Mouse (Mus musculus): ENCODE results near the gene Rad50. TPM values are rescaled to one million over a fixed set of nuclear protein-coding genes. Genes with fewer than 3 reads are reported as not detected.

The Rad50 gene
- total RNA-seq, 2 experiments from 2014 or later: 10.9 to 12.0 TPM

DNA sequence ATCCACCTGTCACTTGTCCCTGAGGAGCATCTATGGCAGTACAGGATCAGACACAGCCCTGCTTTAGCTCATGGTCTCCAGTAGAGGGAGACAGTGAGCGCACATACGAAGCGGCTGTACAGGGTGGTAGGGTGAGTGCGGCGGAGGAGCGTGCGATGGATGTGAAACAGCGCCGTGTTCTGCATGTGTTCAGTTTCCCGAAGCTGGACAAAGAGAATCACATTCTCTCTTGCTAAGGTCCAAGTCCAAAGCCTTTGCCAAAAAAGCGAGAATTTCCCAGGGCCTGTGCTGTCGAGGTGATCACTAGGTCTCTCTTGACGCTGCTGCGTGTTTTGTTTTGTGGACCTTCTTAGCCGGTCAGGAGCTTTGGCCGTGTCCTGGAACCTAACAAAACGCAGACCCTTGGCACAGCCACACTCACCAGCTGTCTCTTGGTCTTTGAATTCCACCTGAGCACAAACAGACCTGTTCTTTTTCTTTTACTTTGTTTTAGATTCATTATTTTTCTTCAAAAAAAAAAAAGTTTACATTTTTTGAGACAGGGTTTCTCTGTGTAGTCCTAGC is 28.6 kb upstream of the Rad50 start:
- intact Hi-C loops (cut with DNase I): loop anchor here (2.0 to 10.0 kb wide), 2 partner anchors 115 to 319 kb away; no protein-coding TSS in a partner anchor
- DNase-seq (ENCODE audit: extremely low spot score in 1 of 2, low spot score in 2 of 2): peak; percentile 48 to 56
- Histone ChIP-seq H3K4me3 (no peak overlapping the region), H3K27ac (no peak overlapping the region)
- peak; percentile 89 for TF ChIP-seq CTCF (IDR thresholded peaks at IDR 0.05)

DNA sequence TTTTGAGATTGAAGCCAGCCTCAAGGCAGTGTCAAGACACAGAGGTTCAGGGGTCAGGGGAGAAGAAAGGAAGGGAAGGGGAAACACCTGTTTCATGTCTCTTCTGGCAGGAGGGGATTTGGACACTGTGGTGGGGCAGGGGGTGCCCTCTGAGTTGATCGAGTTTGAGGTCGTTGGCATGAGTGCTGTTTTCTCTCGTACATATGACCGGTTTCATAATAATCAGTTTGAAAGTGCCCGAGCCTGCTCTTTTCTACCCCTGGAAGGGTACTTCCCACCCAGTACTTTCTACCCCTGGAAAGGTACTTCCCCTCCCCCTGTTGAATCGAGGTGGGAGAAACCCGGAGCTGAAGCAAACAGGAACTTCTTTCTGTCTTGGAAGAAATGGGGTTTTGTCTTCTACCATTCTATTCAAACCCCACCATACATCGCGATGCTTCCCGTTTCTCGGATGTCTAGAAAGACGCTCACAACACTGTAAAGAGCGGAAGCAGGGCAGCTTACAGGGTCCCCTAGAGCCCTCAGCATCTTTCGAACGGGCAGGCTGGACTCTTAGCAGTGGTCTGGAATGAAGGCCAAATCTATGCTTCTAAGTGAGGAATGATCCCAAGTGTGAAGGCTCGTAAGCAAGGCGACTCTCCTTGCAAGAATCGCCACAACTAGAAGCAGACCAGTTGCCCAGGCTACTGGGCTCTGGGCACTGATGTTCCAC is 28.0 kb upstream of the Rad50 start:
- no peak for DNase-seq (ENCODE audit: extremely low spot score in 1 of 2, low spot score in 2 of 2)
- intact Hi-C loops (cut with DNase I): loop anchor here (10.0 kb wide), 1 partner anchor 320 kb away; no protein-coding TSS in a partner anchor
- Histone ChIP-seq H3K4me3 (no peak overlapping the region), H3K27ac (no peak overlapping the region)
- no peak for TF ChIP-seq CTCF (IDR thresholded peaks at IDR 0.05)

DNA sequence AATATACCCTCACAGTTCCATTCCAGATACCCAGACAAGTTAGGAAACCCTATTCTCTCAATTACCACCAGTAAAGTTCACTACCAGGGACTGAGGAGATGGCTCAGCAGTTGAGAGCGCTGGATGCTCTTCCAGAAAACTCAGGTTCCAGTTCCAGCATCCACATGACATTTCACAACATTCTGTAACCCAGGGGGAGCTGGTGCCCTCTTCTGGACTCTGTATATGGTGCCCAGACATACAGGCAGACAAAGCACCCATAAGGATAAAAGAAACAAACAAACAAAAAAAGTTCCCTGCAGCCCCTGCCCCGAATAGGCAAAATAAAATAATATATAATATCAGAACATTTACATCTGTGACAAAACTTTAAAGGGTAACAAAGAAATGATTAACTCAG is 27.3 kb upstream of the Rad50 start:
- no peak for DNase-seq (ENCODE audit: extremely low spot score in 1 of 2, low spot score in 2 of 2)
- no peak overlapping the region for H3K4me3 ChIP-seq
- intact Hi-C loops (cut with DNase I): loop anchor here (10.0 kb wide), 1 partner anchor 320 kb away; no protein-coding TSS in a partner anchor
- TF ChIP-seq CTCF (IDR thresholded peaks at IDR 0.05): no peak
- H3K27ac ChIP-seq: no peak overlapping the region

DNA sequence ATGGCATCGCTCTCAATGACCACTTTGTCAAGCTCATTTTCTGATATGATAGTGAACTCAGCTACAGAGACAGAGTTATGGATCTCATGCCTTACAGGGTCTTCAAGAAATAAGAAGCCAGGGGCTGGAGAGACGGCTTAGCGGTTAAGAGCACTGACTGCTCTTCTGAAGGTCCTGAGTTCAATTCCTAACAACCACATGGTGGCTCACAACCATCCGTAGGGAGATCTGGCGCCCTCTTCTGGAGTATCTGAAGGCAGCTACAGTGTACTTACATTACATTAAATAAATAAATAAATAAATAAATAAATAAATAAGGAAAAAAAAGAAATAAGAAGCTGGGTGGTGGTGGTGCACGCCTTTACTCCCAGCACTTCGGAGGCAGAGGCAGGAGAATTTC is 26.7 kb upstream of the Rad50 start:
- Histone ChIP-seq H3K4me3 (no peak overlapping the region), H3K27ac (no peak overlapping the region)
- TF ChIP-seq CTCF (IDR thresholded peaks at IDR 0.05): no peak; the same call in 1 of the 2 replicates
- intact Hi-C loops (cut with DNase I): loop anchor here (10.0 kb wide), 1 partner anchor 321 kb away; no protein-coding TSS in a partner anchor
- DNase-seq (ENCODE audit: extremely low spot score in 1 of 2, low spot score in 2 of 2): no peak

DNA sequence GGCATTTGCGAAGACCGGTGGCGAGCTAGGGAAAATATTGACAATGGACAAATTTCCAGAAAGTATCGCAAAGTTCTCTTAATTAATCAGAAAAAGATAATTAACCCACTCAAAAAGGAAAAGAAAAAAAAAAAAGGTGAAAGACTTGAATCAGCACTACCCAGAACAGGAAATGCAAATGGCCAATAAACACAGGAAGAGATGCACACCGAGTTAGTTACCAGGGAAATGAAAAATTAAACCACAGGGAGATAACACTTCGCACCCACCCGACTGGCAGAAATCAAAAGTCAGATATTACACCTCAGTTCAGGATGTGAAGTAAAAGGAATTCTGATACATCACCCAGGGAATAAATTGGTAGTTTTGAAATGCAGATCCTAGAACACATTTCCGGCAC is 25.1 kb upstream of the Rad50 start:
- TF ChIP-seq CTCF (IDR thresholded peaks at IDR 0.05): no peak
- intact Hi-C loops (cut with DNase I): loop anchor here (10.0 kb wide), 1 partner anchor 323 kb away; no protein-coding TSS in a partner anchor
- Histone ChIP-seq H3K4me3 (no peak overlapping the region), H3K27ac (no peak overlapping the region)
- no peak for DNase-seq (ENCODE audit: extremely low spot score in 1 of 2, low spot score in 2 of 2)

DNA sequence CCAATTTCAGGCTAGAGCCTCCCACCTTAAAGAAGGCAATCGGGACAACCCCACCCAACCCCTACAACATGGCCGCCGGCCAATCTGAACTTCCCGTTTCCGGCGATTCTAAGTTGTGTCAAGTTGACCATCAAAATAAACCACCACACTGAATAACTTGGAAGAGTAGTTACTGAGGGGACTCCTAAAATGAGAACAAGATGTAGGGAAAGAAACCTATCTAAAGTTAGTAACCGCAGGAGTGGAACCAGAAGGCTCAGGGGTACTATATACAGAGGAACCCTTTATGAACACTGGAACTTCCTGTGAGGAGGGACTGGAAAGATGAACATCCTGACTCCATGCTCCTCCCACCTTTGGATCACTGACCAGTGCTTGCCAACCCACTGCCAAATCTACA is 24.3 kb upstream of the Rad50 start:
- H3K4me3 ChIP-seq: no peak overlapping the region
- no peak for TF ChIP-seq CTCF (IDR thresholded peaks at IDR 0.05)
- no peak for DNase-seq (ENCODE audit: extremely low spot score in 1 of 2, low spot score in 2 of 2)
- no peak overlapping the region for H3K27ac ChIP-seq
- intact Hi-C loops (cut with DNase I): loop anchor here (10.0 kb wide), 1 partner anchor 323 kb away; no protein-coding TSS in a partner anchor

DNA sequence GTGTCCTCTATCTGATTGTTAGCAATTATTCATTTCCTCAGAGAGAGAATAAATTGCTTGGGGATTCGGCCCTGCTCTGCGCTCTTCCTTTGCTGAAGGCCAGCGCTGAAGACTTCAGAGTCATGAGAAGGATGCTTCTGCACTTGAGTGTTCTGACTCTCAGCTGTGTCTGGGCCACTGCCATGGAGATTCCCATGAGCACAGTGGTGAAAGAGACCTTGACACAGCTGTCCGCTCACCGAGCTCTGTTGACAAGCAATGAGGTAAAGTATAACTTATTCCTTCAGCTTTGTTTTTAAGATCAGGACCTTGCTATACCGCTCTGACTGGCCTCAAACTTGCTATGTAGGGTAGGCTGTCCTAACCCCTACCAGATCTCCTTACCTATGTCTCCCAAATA is 13.6 kb upstream of the Rad50 start, which contains the start of gene Il5:
Gene Il5, plus strand, starts transcription at position 80 of the 400 bp plus-strand sequence.
- no peak for TF ChIP-seq CTCF (IDR thresholded peaks at IDR 0.05)
- Histone ChIP-seq H3K4me3 (no peak within 1 kb of the TSS), H3K27ac (no peak within 1 kb of the TSS)
- DNase-seq (ENCODE audit: extremely low spot score in 1 of 2, low spot score in 2 of 2): no peak
- intact Hi-C loops (cut with DNase I): no loop called here

DNA sequence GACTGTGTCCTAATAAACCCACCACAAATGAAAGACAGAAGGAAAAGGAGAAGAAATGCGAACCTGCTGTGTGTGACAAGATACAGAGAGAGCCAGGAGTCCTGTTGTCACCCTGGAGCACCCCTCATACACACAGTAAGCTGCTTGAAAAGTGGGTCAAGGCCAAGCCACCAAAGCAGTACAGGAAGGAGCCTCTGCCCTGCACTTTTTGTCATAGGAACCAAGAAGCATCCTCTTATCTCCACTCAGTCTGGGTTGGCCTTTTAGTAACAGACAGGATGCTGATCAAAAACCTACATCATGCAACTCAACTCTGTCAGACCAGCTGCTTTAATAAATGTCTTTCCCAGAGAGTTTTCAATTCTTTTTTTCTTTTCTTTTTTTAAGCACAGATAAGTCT is 12.6 kb upstream of the Rad50 start:
- H3K4me3 ChIP-seq: no peak overlapping the region
- intact Hi-C loops (cut with DNase I): no loop called here
- no peak for DNase-seq (ENCODE audit: extremely low spot score in 1 of 2, low spot score in 2 of 2)
- TF ChIP-seq CTCF (IDR thresholded peaks at IDR 0.05): no peak
- H3K27ac ChIP-seq: no peak overlapping the region

DNA sequence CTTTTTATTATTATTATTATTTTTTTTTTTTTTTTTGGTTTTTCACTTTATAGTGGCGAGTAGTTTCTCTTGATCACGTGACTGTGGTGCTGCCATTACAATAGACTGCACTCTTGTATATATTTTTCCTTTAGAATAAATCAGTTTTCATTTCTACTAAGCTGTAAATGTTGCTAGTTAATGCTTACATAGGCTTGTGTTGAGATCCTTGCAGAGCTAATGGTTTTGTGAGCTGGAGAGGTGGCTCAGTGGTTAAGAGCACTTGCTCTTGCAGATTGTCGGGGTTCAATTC is 545 bp upstream of the Rad50 start:
- peak overlapping the region; percentile 98 for H3K4me3 ChIP-seq
- no peak for TF ChIP-seq CTCF (IDR thresholded peaks at IDR 0.05)
- H3K27ac ChIP-seq: no peak overlapping the region
- intact Hi-C loops (cut with DNase I): no loop called here
- DNase-seq (ENCODE audit: extremely low spot score in 1 of 2, low spot score in 2 of 2): no peak

DNA sequence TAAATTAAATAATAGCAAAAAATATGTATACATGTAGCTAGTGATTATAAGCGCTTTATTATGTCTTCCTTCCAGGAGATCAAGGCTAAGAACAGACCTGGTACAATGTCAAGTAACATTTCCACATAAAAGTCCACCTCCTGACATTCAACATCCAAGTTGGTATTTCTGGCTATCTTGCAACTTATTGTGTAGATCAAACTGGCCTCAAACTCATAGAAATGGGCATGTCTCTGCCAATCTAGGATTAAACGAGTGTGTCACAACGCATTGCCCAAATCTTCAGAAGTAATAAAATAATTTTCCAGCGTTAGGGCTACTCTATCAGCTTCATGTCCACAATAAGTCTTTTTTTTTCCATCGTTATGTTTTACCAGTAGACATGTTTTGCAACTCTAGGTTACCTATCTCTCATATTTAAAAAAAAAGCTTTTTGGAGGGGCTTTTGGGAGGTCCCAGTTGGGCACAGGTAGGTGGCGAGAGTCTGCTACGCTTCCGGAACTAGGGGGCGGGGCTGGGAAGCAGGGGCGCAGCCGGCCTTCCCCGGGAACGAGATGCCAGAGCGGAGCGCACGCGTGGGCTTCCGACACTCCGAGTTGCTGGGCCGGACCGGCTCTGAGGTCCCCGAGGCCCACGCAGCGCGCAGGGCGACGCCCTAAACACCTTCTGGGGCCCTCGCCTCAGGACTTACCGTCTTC is 734 bp downstream of the Rad50 start:
- H3K27ac ChIP-seq: peak overlapping the region; percentile 58
- peak; percentile 15 to 26 for DNase-seq (ENCODE audit: extremely low spot score in 1 of 2, low spot score in 2 of 2)
- TF ChIP-seq CTCF (IDR thresholded peaks at IDR 0.05): no peak
- H3K4me3 ChIP-seq: peak overlapping the region; percentile 98
- intact Hi-C loops (cut with DNase I): no loop called here

DNA sequence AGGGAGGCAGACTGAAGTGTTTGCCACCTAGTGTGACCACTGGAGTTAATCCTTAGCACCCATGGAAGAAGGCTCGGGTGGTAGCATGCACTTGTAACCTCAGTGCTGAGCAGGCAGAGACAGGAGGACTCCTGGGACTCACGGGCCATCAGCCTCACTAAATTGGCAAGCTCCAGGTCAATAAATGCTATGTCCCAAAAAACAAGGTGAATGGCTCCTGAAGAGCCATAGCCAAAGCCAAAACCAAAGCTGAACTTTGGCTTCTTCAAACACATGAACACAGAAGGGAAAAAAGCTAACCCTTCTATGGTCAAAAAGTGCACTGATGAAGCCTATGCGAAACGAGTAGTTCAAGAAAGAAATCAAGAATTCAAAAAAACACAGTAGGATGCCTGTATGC is 7.8 kb downstream of the Rad50 start:
- H3K4me3 ChIP-seq: no peak overlapping the region
- intact Hi-C loops (cut with DNase I): no loop called here
- no peak for TF ChIP-seq CTCF (IDR thresholded peaks at IDR 0.05)
- no peak for DNase-seq (ENCODE audit: extremely low spot score in 1 of 2, low spot score in 2 of 2)
- no peak overlapping the region for H3K27ac ChIP-seq

DNA sequence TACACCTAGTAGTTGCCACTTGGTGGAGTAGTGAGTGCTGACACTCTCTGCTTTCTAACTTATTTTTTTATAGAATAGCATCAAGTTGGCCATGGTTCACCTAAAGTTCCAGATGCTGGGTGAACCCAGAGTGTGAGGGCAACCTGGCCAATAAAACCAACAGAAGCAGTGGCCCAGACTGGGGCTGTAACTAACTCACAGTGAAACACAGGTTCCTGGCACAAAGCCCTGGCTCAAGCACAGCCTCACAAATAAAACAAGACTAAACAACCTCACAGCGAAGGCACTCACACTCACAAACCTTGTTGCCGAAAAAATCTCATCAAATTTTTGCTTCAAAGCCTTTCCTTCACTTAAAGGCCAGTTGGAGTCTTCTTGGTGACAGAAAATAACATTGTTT is 8.6 kb downstream of the Rad50 start:
- no peak overlapping the region for H3K27ac ChIP-seq
- peak; percentile 3; the same call in 1 of the 2 replicates for TF ChIP-seq CTCF (IDR thresholded peaks at IDR 0.05)
- intact Hi-C loops (cut with DNase I): no loop called here
- H3K4me3 ChIP-seq: no peak overlapping the region
- no peak for DNase-seq (ENCODE audit: extremely low spot score in 1 of 2, low spot score in 2 of 2)

All from left cerebral cortex, adult 2 months (tissue).